Mouse (Mus musculus) Patski (cell line): ENCODE measurements around the gene Apoa1. TPM values are rescaled to one million over a fixed set of nuclear protein-coding genes. Genes with fewer than 3 reads are reported as not detected.
A peak's percentile ranks its signal among the peaks of the same experiment; 100 is the strongest.

Source experiments
- ATAC-seq: fragments of 100-300 bp; one replicate; pipeline ENCODE4 v1.8.0; 2021
- CTCF ChIA-PET: fragments of 350-600 bp; sonication (Branson Sonifier 250); formaldehyde crosslinking; loops from one replicate; lab custom pipeline; 2022; ENCODE audit warnings: inconsistent platforms; lab: Charles Lee
- POLR2A ChIA-PET: fragments of 350-600 bp; sonication (Branson Sonifier 250); formaldehyde crosslinking; loops from one replicate; lab custom pipeline; 2022; ENCODE audit warnings: antibody characterized with exemption, inconsistent platforms; lab: Charles Lee
- DNase-seq: peaks from one replicate; pipeline ENCODE4 v3.0.0-alpha.2; 2011; ENCODE audit warnings: low read depth, low spot score
- H3K27me3 ChIP-seq: fragments of 371-371 bp; one replicate; pipeline ENCODE4 v1.5.1; 2021
- CTCF ChIP-seq: fragments of 100-300 bp; IDR thresholded peaks from one replicate; pipeline ENCODE4 v1.5.1; 2021
- in situ Hi-C: fragments of 300-500 bp; cut with MboI; formaldehyde crosslinking; loops from 3 replicates; pipeline ENCODE4 v1.11.1; 2018; ENCODE audit warnings: low pct_unique_long_range_greater_than_20kb, mixed read lengths
- polyA plus RNA-seq: library from polyadenylated mRNA; unstranded; gene quantifications from one replicate; pipeline ENCODE4 v1.2.3, GENCODE M21; 2021

Gene Apoa1
- polyA plus RNA-seq, 1 experiment from 2014 or later, result not detected

DNA sequence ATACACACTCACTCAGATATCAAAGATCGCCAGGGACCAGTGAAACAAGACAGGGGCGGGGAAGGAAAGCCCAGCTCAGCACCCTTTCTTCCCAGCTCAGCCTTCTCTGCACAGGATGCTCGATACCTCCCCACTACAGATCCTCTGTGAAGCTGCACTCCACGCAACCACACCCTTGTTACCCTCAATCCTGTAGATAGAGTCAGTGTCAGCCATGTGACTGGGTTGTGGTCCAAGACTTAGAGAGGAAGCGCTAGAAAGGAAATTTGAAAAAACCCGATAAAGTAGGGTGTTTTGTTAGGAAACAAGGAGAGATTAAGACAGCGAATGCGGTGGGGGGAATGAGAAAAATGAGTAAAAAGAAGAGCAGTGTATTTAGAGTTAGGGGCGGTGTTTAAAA lies 43.7 kb downstream of the Apoa1 start:
- in situ Hi-C loops, result no loop called here
- CTCF ChIA-PET, result interaction anchor here (1.1 to 1.7 kb wide), 2 partner anchors 9 to 11 kb away, joined by 3 to 6 read pairs; partner anchors contain the start of gene Bud13
- DNase-seq (no peak), ATAC-seq (no peak)
- POLR2A ChIA-PET, result no interaction called here
- TF ChIP-seq CTCF, result no peak
- peaks cover 22% of the 10 kb centered on the region for H3K27me3 ChIP-seq

- ChIA-PET POLR2A (interaction anchor here (0.5 to 2.2 kb wide), 2 partner anchors 10 to 253 kb away, joined by 4 to 6 read pairs; partner anchors contain the start of gene Bud13), CTCF (interaction anchor here (1.1 to 1.7 kb wide), 2 partner anchors 9 to 10 kb away, joined by 3 to 6 read pairs; partner anchors contain the start of gene Bud13)
- peaks cover 14% of the 10 kb centered on the region for H3K27me3 ChIP-seq
- in situ Hi-C loops, result no loop called here
- DNase-seq, result peak; percentile 56
- TF ChIP-seq CTCF, result no peak
- peak; percentile 82 for ATAC-seq
Measured at GRCm38 (mm10) chr9:46272677-46273454, 44.5 kb downstream of the Apoa1 start, which contains the start of gene Zpr1. Gene Zpr1, plus strand, starts transcription at chr9:46273064.

- in situ Hi-C loops, result no loop called here
- ATAC-seq, result peak; percentile 46
- TF ChIP-seq CTCF, result no peak
- CTCF ChIA-PET, result interaction anchor here (1.3 kb wide), 1 partner anchor 28 kb away, joined by 3 read pairs; no protein-coding TSS in a partner anchor
- H3K27me3 ChIP-seq, result peaks cover 5% of the 10 kb centered on the region
- POLR2A ChIA-PET, result interaction anchor here (2.2 kb wide), 1 partner anchor 8 kb away, joined by 6 read pairs; the partner anchor contains the start of gene Bud13
- DNase-seq, result peak; percentile 56
Measured at GRCm38 (mm10) chr9:46274494-46274893, 46.1 kb downstream of the Apoa1 start.

Other genes starting within 250 kb of the Apoa1 start
- 138 TPM for gene Pafah1b2, start 215.9 kb upstream of the Apoa1 start, polyA plus RNA-seq
- gene Sik3, start 215.8 kb upstream of the Apoa1 start, polyA plus RNA-seq, result 46.2 TPM
- not detected for gene Apoc3, start 7.1 kb downstream of the Apoa1 start, polyA plus RNA-seq
- not detected for gene Apoa4, start 12.1 kb downstream of the Apoa1 start, polyA plus RNA-seq
- gene Apoa5, start 40.1 kb downstream of the Apoa1 start, polyA plus RNA-seq, result not detected
- gene Zpr1, start 44.5 kb downstream of the Apoa1 start, polyA plus RNA-seq, result 55.1 TPM
- 17.2 TPM for gene Bud13, start 54.4 kb downstream of the Apoa1 start, polyA plus RNA-seq
- not detected for gene 4931429L15Rik, start 91.4 kb downstream of the Apoa1 start, polyA plus RNA-seq